ENCODE assay signal across 19 mouse cellular contexts in the genomic region with DNA sequence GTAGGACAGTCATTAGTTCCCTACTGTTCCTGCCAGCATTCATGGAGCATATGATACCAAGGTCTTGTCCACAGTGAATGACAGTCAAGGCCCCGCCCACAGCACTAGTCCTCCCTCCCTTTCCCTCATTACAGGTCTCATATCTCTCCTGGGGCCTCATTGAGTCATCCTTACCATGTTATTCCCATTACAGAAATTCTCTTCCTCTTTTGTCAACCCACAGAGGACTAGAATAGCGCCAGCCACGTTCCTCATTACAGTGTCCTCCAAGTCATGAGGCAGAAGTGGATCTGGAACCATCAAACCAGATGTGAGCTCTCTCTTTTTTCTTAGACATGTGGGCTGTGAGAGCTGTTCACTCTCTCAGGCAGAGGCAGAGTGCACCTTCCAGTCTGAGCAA.
DNase-seq lines count a peak whose midpoint lies in the region; ATAC-seq lines count a peak whose summit lies in the region.
"Had no signal": no experiment of that assay in that cellular context is flagged by ENCODE, and none has a peak within 500 bp of the region (broad histone marks: within the 10 kb centered on the region; RNA-seq: fewer than 3 reads in every experiment).

No protein-coding gene starts in this region.

- no peak overlapping the region for H3K27ac ChIP-seq in hindbrain, embryonic 14.5 days
- H3K27ac ChIP-seq: embryonic facial prominence, embryonic 12.5 days; left cerebral cortex, adult 2 months; limb, embryonic 12.5 days; neural tube, embryonic 13.5 days had no signal

- H3K9me3 ChIP-seq in hindbrain, embryonic 14.5 days (ENCODE audit: control insufficient read depth, low read length), result no peaks in the 10 kb centered on the region
- H3K9me3 ChIP-seq: embryonic facial prominence, embryonic 12.5 days; limb, embryonic 12.5 days; neural tube, embryonic 13.5 days had no signal

- H3K36me3 ChIP-seq in hindbrain, embryonic 14.5 days (replicated peaks; ENCODE audit: control insufficient read depth, insufficient read depth), result no peaks in the 10 kb centered on the region
- H3K36me3 ChIP-seq: embryonic facial prominence, embryonic 12.5 days; limb, embryonic 12.5 days; neural tube, embryonic 13.5 days had no signal

- whole genome bisulfite sequencing in hindbrain, embryonic 14.5 days, result 85% methylated on average over 3 of the region's 3 CpGs

- H3K9ac ChIP-seq in hindbrain, embryonic 14.5 days, result no peak overlapping the region
- H3K9ac ChIP-seq: embryonic facial prominence, embryonic 12.5 days; limb, embryonic 12.5 days; neural tube, embryonic 13.5 days had no signal

- 0 out of 2 replicates have a peak, but pooled peaks cover 4% of the 10 kb centered on the region for H3K4me1 ChIP-seq in hindbrain, embryonic 14.5 days (replicated peaks; ENCODE audit: control insufficient read depth, insufficient read depth, low read length)

- intact Hi-C loops in left cerebral cortex, postnatal 4 days (cut with DNase I), result no loop called here

- no peak overlapping the region for H3K4me3 ChIP-seq in hindbrain, embryonic 14.5 days (replicated peaks; ENCODE audit: low read length)
- H3K4me3 ChIP-seq: embryonic facial prominence, embryonic 12.5 days; left cerebral cortex, adult 2 months; limb, embryonic 12.5 days; megakaryocyte, embryonic 14.5 days; neural tube, embryonic 13.5 days had no signal

- H3K27me3 ChIP-seq in hindbrain, embryonic 14.5 days (ENCODE audit: control insufficient read depth, insufficient read depth, low read length), result no peaks in the 10 kb centered on the region
- H3K27me3 ChIP-seq: embryonic facial prominence, embryonic 12.5 days; limb, embryonic 12.5 days; neural tube, embryonic 13.5 days had no signal

- H3K4me2 ChIP-seq in hindbrain, embryonic 14.5 days (replicated peaks), result no peak overlapping the region
- H3K4me2 ChIP-seq: embryonic facial prominence, embryonic 12.5 days; limb, embryonic 12.5 days; neural tube, embryonic 13.5 days had no signal

- no peak for DNase-seq in frontal cortex, postnatal 14 days (ENCODE audit: low spot score in 2 of 2)
- peak; percentile 45 for DNase-seq in 3134 (ENCODE audit: extremely low read depth, insufficient read length, low spot score)
- DNase-seq in brain, adult 2 months (ENCODE audit: low read depth, low spot score), result peak; percentile 68
- no peak for DNase-seq in left cerebral cortex, postnatal 4 days
- DNase-seq in hindbrain, embryonic 14.5 days (ENCODE audit: low spot score), result no peak
- DNase-seq in thymus, postnatal 14 days, result no peak
- DNase-seq: adrenal gland, adult 2 months; cerebellum, postnatal 14 days; kidney, adult 9 months; right cerebral cortex, postnatal 4 days had no signal

- peak; percentile 41 for ATAC-seq in frontal cortex, adult (ENCODE audit: low TSS enrichment)
- peak; percentile 56 for ATAC-seq in megakaryocyte progenitor cell, adult 5-6 weeks (replicated peaks; ENCODE audit: poor library complexity)
- no peak for ATAC-seq in hindbrain, embryonic 14.5 days (ENCODE audit: low FRiP score)
- ATAC-seq: hindbrain, embryonic 16.5 days; midbrain, embryonic 16.5 days had no signal

Comparison
In these comparisons a context has a peak if more than half of its experiments do, and no peak if none do; other contexts are left out.
1. DNase-seq: peak in 3134 (single experiment) and brain, adult 2 months (single experiment); none in frontal cortex, postnatal 14 days (0 of 2), left cerebral cortex, postnatal 4 days (single experiment), hindbrain, embryonic 14.5 days (single experiment) and thymus, postnatal 14 days (single experiment).